Mouse (Mus musculus): ENCODE data around the gene Magi1. TPM values are rescaled to one million over a fixed set of nuclear protein-coding genes. Genes with fewer than 3 reads are reported as not detected.

Gene Magi1
- total and polyA plus RNA-seq, 3 experiments, result not detected

GRCm38 (mm10) chr6:94126763-94127162 lies 157.0 kb downstream of the Magi1 start:
- H3K9ac ChIP-seq (ENCODE audit: insufficient read depth, low read depth), result no peak overlapping the region
- H3K4me3 ChIP-seq (replicated peaks in 1 of 3; ENCODE audit: low read depth in 2 of 3, low read length in 2 of 3, poor library complexity in 1 of 3), result no peak overlapping the region
- H3K9me3 ChIP-seq (replicated peaks; ENCODE audit: low read length), result peaks cover 78% of the 10 kb centered on the region
- TF ChIP-seq MAFK (IDR thresholded peaks at IDR 0.05; ENCODE audit: insufficient replicate concordance, low read length) (no peak), NRF1 (IDR thresholded peaks at IDR 0.05; ENCODE audit: low read depth, low read length) (no peak), MEF2A (IDR thresholded peaks at IDR 0.05; ENCODE audit: borderline replicate concordance, low read depth, low read length) (no peak), E2F4 (IDR thresholded peaks at IDR 0.05; ENCODE audit: insufficient replicate concordance, low read depth, low read length) (no peak), JUN (IDR thresholded peaks at IDR 0.05; ENCODE audit: insufficient read depth, low read depth, low read length) (no peak), IRF4 (IDR thresholded peaks at IDR 0.05; ENCODE audit: low read depth, low read length) (no peak), USF2 (conservative IDR thresholded peaks at IDR 0.05; ENCODE audit: low read depth, low read length) (no peak), MAX (IDR thresholded peaks at IDR 0.05; ENCODE audit: low read length) (no peak)
- H3K4me2 ChIP-seq (ENCODE audit: insufficient read depth, low read depth, poor library complexity, severe bottlenecking), result no peak overlapping the region
- H3K79me2 ChIP-seq (replicated peaks; ENCODE audit: control insufficient read depth, extremely low read depth, insufficient read depth, poor library complexity, severe bottlenecking), result no peaks in the 10 kb centered on the region
- H3K4me1 ChIP-seq (ENCODE audit: control insufficient read depth in 1 of 2, insufficient read depth in 2 of 2), result no peaks in the 10 kb centered on the region
- H3K27ac ChIP-seq (ENCODE audit: insufficient read depth, low read depth), result no peak overlapping the region
- no peaks in the 10 kb centered on the region for H3K36me3 ChIP-seq (replicated peaks in 1 of 2; ENCODE audit: control insufficient read depth in 1 of 2, insufficient read depth in 1 of 2, low read length in 1 of 2)
- in situ Hi-C loops (cut with MboI; ENCODE audit: low pct_ligation_motif_present, low pct_unique_long_range_greater_than_20kb, low sequenced_read_pairs), result no loop called here
- no peak for DNase-seq (ENCODE audit: extremely low read depth)
- H3K27me3 ChIP-seq (replicated peaks), result no peaks in the 10 kb centered on the region
- dilution Hi-C loops (cut with MboI; ENCODE audit: extremely low pct_ligation_motif_present, extremely low pct_unique_long_range_greater_than_20kb, low sequenced_read_pairs), result no loop called here

DNA sequence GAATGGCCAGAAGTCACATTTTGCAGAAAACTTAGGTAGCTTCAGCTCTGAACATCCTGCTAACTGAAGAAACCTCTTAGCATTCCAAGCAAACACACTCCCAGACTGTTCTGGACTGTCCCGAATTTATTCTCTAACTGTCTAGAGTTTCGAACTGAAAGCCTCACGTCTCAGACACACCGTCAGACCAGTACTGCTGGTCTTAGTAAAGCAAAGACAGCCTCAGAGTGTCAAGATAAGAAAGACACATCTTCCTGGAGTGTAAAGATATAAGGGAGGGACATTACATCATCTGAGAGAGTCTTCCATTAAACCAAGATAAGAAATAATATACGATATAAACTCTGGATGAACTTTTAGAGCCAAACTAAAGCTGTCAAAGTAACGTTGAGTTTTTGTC lies 158.6 kb downstream of the Magi1 start:
- Histone ChIP-seq H3K9ac (ENCODE audit: insufficient read depth, low read depth) (no peak overlapping the region), H3K4me3 (replicated peaks in 1 of 3; ENCODE audit: low read depth in 2 of 3, low read length in 2 of 3, poor library complexity in 1 of 3) (no peak overlapping the region), H3K27ac (ENCODE audit: insufficient read depth, low read depth) (no peak overlapping the region), H3K4me1 (ENCODE audit: control insufficient read depth in 1 of 2, insufficient read depth in 2 of 2) (no peaks in the 10 kb centered on the region), H3K27me3 (replicated peaks) (no peaks in the 10 kb centered on the region), H3K36me3 (replicated peaks in 1 of 2; ENCODE audit: control insufficient read depth in 1 of 2, insufficient read depth in 1 of 2, low read length in 1 of 2) (no peaks in the 10 kb centered on the region), H3K9me3 (replicated peaks; ENCODE audit: low read length) (peaks cover 76% of the 10 kb centered on the region), H3K4me2 (ENCODE audit: insufficient read depth, low read depth, poor library complexity, severe bottlenecking) (no peak overlapping the region), H3K79me2 (replicated peaks; ENCODE audit: control insufficient read depth, extremely low read depth, insufficient read depth, poor library complexity, severe bottlenecking) (no peaks in the 10 kb centered on the region)
- TF ChIP-seq CHD1 (IDR thresholded peaks at IDR 0.05; ENCODE audit: low read depth, low read length) (no peak), USF2 (conservative IDR thresholded peaks at IDR 0.05; ENCODE audit: low read depth, low read length) (no peak), IRF4 (IDR thresholded peaks at IDR 0.05; ENCODE audit: low read depth, low read length) (no peak), CTCF (conservative IDR thresholded peaks at IDR 0.05 in 1 of 2, IDR thresholded peaks at IDR 0.05 in 1 of 2; ENCODE audit: low read depth in 2 of 2, low read length in 2 of 2) (no peak), SIN3A (IDR thresholded peaks at IDR 0.05; ENCODE audit: low read length) (no peak), NRF1 (IDR thresholded peaks at IDR 0.05; ENCODE audit: low read depth, low read length) (no peak), ZC3H11A (IDR thresholded peaks at IDR 0.05; ENCODE audit: low read depth, low read length) (no peak), ZMIZ1 (IDR thresholded peaks at IDR 0.05; ENCODE audit: low read depth, low read length) (no peak), JUND (conservative IDR thresholded peaks at IDR 0.05; ENCODE audit: low read depth, low read length) (no peak), RCOR1 (conservative IDR thresholded peaks at IDR 0.05; ENCODE audit: low read depth, low read length) (no peak), NELFE (IDR thresholded peaks at IDR 0.05; ENCODE audit: low read depth, low read length) (no peak)
- dilution Hi-C loops (cut with MboI; ENCODE audit: extremely low pct_ligation_motif_present, extremely low pct_unique_long_range_greater_than_20kb, low sequenced_read_pairs) (no loop called here), in situ Hi-C loops (cut with MboI; ENCODE audit: low pct_ligation_motif_present, low pct_unique_long_range_greater_than_20kb, low sequenced_read_pairs) (no loop called here)
- DNase-seq (ENCODE audit: extremely low read depth), result no peak

Measured in CH12.LX (cell line).